Mouse (Mus musculus) T-cell, adult 2 months (primary cell): ENCODE results near the gene Gm49320.
A peak's percentile ranks its signal among the peaks of the same experiment; 100 is the strongest.

ENCODE experiments used
- DNase-seq: peaks from one replicate; pipeline ENCODE4 v3.0.0; 2022; ENCODE audit warnings: low spot score

The Gm49320 gene

DNA sequence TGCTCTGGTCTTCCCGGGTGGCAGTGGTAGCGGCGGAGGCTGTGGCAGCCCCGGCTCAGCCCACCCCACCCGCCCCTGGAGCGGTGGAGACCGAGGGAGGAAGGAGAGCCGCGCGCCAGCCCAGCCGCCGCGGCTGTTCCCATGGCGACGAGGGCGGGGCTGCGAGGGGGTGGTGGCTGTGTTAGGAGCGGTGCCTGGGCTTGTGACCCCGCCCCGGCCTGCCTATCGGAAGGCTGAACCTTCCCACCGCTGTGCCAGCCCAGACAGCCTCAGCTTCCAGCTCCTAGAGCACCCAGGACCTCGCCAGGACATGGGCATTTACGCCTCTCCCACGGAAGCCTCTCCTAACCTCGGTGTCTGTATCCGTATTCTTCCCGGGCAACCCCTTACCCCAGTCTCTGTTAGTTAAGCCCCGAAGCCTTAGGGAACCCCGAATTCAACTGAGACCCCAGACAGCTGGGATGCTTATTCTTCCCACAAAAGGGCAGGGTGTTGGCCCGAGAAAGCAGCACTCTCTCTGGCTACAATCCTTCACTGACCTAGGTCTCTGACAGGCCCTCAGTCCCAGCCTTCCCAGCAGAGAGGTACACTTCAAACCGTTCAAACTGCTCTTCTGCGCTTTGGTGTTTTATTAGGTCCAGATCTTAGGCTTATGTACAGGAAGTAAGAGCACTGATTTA is 20.6 kb downstream of the Gm49320 start, which contains the start of gene Ctxn1:
Gene Ctxn1, minus strand, starts transcription at position 150 of the 680 bp plus-strand sequence.
- peak; percentile 91 for DNase-seq

DNA sequence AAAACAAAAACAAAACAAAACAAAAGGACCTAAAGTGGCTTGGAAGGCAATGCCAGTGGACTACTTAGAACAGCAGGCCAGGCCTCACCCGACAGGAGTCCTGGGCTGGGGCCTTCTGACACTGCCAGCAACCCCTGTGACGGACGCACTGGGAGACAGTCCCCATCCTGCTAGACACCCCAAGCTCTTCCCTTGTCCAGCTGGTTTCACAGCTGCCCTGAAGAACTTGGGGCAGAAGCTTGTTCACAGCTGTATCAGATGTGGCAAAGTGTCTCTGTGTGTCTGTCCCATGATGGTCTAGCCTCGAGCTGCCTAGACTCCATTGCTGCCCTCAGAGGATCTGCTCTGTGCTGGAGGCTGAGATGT is 21.1 kb downstream of the Gm49320 start:
- DNase-seq, result no peak

DNA sequence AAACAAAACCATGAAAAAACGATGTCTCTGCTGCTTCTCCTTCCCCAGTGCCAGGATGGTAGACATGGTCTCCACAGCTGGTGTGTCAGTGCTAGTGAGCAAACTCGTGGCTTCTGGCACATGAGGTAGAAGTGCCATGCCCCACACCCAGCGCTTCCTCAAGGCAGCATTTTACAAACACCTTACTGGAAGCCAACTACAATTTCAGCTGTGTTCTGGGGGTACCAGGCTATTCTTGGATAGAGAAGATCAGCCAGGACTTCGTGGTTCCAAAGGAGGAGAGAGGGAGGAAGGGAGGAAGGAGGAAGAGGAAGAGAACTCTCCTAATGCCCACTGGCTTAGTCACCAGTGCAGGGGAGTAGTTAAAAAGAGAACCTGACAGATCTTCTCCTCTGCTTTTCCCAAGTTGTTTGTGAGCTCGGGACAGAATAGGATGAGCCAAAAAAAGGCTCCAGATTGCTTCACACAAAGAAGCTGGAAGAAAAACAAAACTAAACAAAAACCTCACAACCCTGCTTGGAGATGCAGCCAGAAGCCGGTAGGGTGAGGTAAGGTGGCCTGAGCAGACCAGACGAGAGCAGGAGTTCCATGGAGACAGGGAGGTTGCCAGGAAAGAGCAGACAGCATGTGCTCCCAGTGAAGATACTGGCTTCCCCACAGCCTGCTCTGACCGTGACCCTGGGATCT is 24.6 kb downstream of the Gm49320 start:
- no peak for DNase-seq

DNA sequence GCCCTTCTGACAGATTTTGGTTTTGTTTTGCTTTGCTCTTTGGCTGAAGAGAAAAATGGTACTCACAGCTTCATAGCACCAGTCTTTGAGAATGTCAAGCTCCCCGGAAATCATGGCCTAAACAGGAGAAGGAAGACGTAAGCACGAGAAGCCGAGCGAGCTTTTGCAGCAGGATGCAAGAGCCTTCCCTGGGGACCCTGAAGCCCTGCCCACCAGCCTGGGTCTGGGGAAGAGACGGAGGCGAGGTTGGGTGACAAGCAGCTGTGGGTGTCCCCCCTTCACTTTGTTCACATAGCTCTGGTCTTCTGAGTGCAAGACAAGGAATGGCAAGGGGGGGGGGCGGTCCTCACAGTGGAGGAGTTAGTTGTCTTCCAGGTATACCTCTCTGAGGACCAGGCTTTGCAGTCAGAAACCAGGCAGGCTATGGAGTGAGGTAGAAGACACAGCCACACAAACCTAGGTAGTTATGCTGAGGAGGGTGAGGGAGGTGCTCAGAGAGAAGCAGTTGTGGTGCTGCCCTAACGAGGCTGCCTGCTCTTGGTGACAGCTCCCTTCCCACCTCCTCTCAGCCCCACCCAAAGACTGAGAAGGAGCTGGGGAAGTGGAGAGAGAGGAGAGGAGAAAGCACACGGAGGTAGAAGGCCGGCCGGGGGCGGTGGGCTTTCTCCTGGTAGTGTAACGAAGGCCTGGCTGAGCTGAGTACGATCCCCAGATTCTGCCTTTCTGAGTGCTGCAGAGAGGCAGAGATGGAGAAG is 26.7 kb downstream of the Gm49320 start:
- DNase-seq, result no peak

DNA sequence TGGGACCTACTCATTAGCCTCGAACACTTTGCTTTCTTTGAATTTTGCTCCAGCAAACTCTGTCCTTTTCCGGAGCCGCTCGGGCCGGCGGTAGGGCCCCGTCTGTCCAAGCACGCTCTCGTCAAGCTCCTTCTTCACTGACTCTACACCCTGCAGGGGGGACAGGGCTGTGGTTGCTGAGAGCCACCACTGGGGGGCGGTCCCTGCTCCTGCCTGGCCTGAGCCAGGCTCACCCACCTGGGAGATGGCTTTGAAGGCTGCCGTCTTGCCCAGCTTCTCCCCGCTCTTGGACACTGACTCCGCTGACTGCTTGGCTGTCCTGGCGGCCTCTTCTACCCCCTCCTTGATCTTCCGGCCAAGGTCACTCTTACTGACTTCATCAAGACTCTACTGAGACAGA is 29.0 kb downstream of the Gm49320 start:
- no peak for DNase-seq

DNA sequence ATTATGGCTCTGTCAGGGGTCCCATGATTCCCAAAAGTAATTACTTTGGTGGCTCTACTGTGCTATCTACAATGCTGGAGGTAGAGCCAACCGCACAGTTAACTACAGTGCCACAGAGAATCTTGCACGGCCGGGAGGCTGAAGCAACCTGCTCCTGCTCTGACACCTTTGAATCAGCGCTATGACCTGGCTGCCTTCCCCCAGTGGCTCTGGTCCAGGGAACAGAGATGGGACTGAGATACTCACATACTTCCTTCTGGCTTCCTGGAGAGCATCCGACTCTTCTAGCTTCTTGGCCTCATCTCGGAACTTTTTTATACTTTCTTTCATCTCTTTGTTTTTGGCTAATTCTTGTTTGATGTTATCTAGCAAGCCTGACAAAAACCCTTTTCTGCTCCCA is 30.9 kb downstream of the Gm49320 start:
- no peak for DNase-seq

DNA sequence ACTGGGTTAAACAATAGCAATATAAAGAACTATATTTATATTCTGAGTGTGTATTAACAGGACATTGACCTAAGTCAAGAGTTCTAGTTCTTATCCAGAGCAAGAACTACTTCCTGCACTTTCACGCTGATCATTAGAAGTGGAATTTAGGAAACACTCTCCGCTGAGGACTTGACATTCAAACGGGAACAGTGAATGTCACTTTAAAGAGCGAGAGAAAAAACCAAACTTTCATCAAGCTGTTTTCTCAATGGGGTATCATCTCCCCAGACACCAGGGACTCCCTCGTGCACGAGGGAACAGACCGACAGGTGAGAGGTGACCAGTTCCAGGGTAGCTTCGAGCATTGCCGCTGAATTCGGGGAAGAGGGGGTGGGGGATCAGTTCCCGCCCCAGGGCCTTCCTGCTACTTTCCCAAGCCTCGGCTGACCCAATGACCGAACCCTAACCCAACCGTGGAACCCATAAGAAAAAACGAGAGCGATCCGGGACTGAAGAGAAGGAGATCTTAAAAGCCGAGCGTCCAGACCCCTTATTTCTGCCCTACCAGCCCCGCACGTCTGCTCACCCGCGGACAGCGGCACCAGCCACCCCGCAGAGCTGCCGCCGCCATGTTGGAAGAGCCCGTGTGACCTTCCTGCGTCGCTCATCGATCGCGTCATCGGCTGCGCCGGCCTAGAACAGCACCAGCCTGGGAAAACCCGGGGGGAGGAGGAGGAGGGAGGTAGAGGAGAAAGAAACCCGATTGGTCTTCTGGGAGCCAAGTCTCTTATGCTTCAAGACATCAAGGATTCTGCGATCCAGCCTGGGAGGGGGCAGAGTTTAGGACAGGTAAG is 36.8 kb downstream of the Gm49320 start, which contains the start of gene Timm44:
Gene Timm44, minus strand, starts transcription at position 639 of the 836 bp plus-strand sequence.
- peak; percentile 95 for DNase-seq

DNA sequence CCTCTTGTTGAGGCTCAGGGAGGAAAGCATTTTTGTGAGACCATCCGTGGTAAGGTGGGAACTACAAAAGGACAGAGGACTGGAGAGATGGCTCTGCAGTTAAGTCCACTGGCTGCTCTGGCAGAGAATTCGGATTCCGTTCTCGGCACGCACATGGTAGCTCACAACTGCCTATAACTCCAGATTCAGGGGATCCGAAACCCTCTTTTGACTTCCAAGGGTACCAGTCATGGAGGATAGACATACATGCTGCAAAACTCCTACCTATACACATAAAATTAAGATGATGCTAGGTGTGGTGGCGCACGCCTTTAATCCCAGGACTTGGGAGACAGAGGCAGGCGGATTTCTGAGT is 37.4 kb downstream of the Gm49320 start:
- DNase-seq, result no peak

DNA sequence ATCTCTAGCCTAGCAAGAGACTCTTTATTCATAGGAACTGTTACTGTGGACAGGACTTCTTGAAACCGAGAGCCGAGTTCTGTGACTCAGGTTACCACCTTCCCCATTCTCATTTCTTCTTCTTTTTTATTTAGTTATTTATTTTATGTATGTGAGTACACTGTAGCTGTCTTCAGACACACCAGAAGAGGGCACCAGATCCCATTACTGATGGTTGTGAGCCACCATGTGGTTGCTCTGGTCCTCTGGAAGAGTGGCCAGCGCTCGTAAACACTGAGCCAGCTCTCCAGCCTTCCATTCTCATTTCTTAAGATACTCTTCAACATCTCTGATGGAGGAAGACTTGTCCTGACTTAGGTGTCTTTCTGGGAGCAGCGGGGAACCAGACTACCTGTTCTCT is 54.1 kb downstream of the Gm49320 start:
- DNase-seq, result no peak

DNA sequence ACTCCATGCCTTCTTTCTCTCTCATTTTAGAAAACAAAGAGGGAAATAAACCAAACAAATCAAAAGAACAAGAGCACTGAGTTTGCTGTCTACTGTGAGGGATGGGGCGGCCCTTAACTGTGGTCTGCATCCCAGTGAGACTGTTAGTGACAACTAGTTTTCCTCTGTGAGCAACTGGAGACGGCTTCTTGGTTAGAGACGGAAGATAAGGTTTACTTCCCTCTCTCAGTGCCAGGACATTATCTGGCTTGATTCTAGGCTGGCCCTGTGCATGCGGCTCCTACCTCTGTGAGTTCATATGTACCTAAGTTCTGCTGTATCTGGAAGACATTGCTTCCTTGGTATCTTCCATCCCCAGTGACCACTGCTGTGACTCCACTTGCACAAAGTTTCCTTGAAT is 59.2 kb downstream of the Gm49320 start:
- DNase-seq, result no peak
